Mouse (Mus musculus): ENCODE results near the gene Nrg3. TPM values are rescaled to one million over a fixed set of nuclear protein-coding genes. Genes with fewer than 3 reads are reported as not detected.

Nrg3 gene
- polyA plus RNA-seq, 1 experiment from 2014 or later, result not detected

- no peaks in the 10 kb centered on the region for H3K27me3 ChIP-seq
- H3K4me1 ChIP-seq (replicated peaks), result no peaks in the 10 kb centered on the region
- no peak overlapping the region for H3K4me2 ChIP-seq
- H3K9me3 ChIP-seq (replicated peaks), result no peaks in the 10 kb centered on the region
- H3K27ac ChIP-seq, result no peak overlapping the region
- H3K36me3 ChIP-seq, result no peaks in the 10 kb centered on the region
- H3K9ac ChIP-seq, result no peak overlapping the region
- WGBS, result 62% methylated on average over 2 of the region's 2 CpGs
- H3K4me3 ChIP-seq, result no peak overlapping the region
- ATAC-seq (replicated peaks; ENCODE audit: insufficient number of reproducible peaks, insufficient read depth, low FRiP score, low read depth), result no peak
Observed at GRCm38 (mm10) chr14:38936483-38937054, 536.3 kb downstream of the Nrg3 start.

DNA sequence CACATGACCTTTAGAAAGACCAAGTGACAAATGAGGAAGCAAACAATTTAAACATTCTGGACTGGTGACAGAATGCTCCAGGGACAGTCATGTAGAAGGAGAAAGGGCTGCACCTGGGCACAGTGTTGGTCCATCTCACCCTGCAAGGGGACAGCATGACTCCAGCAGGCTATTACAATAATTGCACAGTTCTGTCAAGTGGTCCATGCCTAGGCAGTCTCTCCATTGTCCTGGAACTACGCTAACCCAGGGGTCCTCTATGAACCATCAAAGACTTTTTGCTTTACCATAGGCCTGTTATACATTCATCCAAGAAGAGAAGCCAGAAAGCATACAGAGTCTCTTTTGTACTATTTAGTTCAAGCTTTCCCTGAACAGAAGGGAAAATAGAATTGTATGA, 549.2 kb downstream of the Nrg3 start:
- H3K4me1 ChIP-seq (replicated peaks), result no peaks in the 10 kb centered on the region
- H3K9me3 ChIP-seq (replicated peaks), result no peaks in the 10 kb centered on the region
- H3K4me2 ChIP-seq, result no peak overlapping the region
- WGBS, result 72% methylated on average over 1 of the region's 1 CpGs
- H3K27ac ChIP-seq, result no peak overlapping the region
- H3K27me3 ChIP-seq, result no peaks in the 10 kb centered on the region
- H3K4me3 ChIP-seq, result no peak overlapping the region
- H3K36me3 ChIP-seq, result no peaks in the 10 kb centered on the region
- no peak for ATAC-seq (replicated peaks; ENCODE audit: insufficient number of reproducible peaks, insufficient read depth, low FRiP score, low read depth)
- no peak overlapping the region for H3K9ac ChIP-seq

DNA sequence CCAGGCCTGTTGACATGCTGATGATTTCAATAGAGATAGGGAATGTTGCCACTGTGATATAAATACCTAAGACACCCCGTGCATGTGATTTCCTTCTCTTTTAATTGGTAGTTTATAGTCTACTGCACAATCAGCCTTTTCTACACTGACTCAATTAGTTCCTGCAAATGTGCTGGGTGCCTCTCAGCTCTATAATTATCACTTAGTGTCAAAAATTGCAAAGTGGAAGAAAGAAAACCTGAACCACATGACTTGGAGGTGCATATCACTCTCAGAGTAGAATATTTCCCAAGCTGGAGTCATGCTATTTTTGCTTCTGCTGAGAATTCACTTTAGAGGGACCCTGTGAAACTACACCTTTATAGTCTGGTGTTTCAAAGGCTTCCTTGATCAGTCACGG, 552.1 kb downstream of the Nrg3 start:
- H3K9ac ChIP-seq, result no peak overlapping the region
- H3K36me3 ChIP-seq, result no peaks in the 10 kb centered on the region
- WGBS, result 61% methylated on average over 2 of the region's 2 CpGs
- H3K4me3 ChIP-seq, result no peak overlapping the region
- H3K27me3 ChIP-seq, result no peaks in the 10 kb centered on the region
- no peak for ATAC-seq (replicated peaks; ENCODE audit: insufficient number of reproducible peaks, insufficient read depth, low FRiP score, low read depth)
- no peaks in the 10 kb centered on the region for H3K9me3 ChIP-seq (replicated peaks)
- no peak overlapping the region for H3K27ac ChIP-seq
- no peaks in the 10 kb centered on the region for H3K4me1 ChIP-seq (replicated peaks)
- no peak overlapping the region for H3K4me2 ChIP-seq

DNA sequence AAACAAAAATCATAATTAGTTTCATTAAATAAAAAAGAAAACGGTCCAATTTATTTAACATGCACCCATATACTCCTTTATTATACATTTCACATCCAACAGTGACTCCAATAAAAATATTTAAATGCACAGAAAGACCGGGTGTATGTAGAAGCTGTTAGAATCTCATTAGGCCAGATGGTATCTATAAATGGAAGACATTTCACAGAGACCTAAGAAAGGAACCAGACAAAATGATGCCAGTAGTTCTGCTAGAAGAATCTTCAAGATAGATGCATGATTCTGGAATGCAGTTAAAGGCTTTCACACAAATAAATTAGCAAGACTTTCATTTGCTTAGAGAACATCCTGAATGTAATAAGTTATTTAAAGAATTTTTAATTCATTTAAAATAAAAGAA, 602.3 kb downstream of the Nrg3 start:
- WGBS, result 51% methylated on average over 2 of the region's 2 CpGs
- Histone ChIP-seq H3K4me2 (no peak overlapping the region), H3K4me3 (no peak overlapping the region), H3K27ac (no peak overlapping the region), H3K9ac (no peak overlapping the region), H3K27me3 (no peaks in the 10 kb centered on the region), H3K36me3 (no peaks in the 10 kb centered on the region), H3K9me3 (replicated peaks) (no peaks in the 10 kb centered on the region), H3K4me1 (replicated peaks) (no peaks in the 10 kb centered on the region)
- ATAC-seq (replicated peaks; ENCODE audit: insufficient number of reproducible peaks, insufficient read depth, low FRiP score, low read depth), result no peak

GRCm38 (mm10) chr14:38847566-38847965, 625.3 kb downstream of the Nrg3 start:
- Histone ChIP-seq H3K9ac (no peak overlapping the region), H3K4me1 (replicated peaks) (no peaks in the 10 kb centered on the region), H3K9me3 (replicated peaks) (no peaks in the 10 kb centered on the region), H3K36me3 (no peaks in the 10 kb centered on the region), H3K27me3 (no peaks in the 10 kb centered on the region), H3K4me3 (no peak overlapping the region), H3K27ac (no peak overlapping the region), H3K4me2 (no peak overlapping the region)
- ATAC-seq (replicated peaks; ENCODE audit: insufficient number of reproducible peaks, insufficient read depth, low FRiP score, low read depth), result no peak
- 65% methylated on average over 1 of the region's 1 CpGs for WGBS

- WGBS, result 49% methylated on average over 1 of the region's 1 CpGs
- Histone ChIP-seq H3K4me1 (replicated peaks) (no peaks in the 10 kb centered on the region), H3K4me2 (no peak overlapping the region), H3K27ac (no peak overlapping the region), H3K27me3 (no peaks in the 10 kb centered on the region), H3K36me3 (no peaks in the 10 kb centered on the region), H3K9ac (no peak overlapping the region), H3K9me3 (replicated peaks) (no peaks in the 10 kb centered on the region), H3K4me3 (no peak overlapping the region)
- ATAC-seq (replicated peaks; ENCODE audit: insufficient number of reproducible peaks, insufficient read depth, low FRiP score, low read depth), result no peak
Observed at GRCm38 (mm10) chr14:38847091-38847490, 625.8 kb downstream of the Nrg3 start.

GRCm38 (mm10) chr14:38835006-38835405, 637.9 kb downstream of the Nrg3 start:
- H3K9me3 ChIP-seq (replicated peaks), result no peaks in the 10 kb centered on the region
- H3K4me1 ChIP-seq (replicated peaks), result no peaks in the 10 kb centered on the region
- no peak overlapping the region for H3K4me2 ChIP-seq
- H3K4me3 ChIP-seq, result no peak overlapping the region
- 58% methylated on average over 4 of the region's 4 CpGs for WGBS
- no peaks in the 10 kb centered on the region for H3K27me3 ChIP-seq
- no peak for ATAC-seq (replicated peaks; ENCODE audit: insufficient number of reproducible peaks, insufficient read depth, low FRiP score, low read depth)
- no peak overlapping the region for H3K9ac ChIP-seq
- no peak overlapping the region for H3K27ac ChIP-seq
- no peaks in the 10 kb centered on the region for H3K36me3 ChIP-seq

GRCm38 (mm10) chr14:38824891-38825290, 648.0 kb downstream of the Nrg3 start:
- H3K9ac ChIP-seq, result no peak overlapping the region
- no peak overlapping the region for H3K27ac ChIP-seq
- H3K4me1 ChIP-seq (replicated peaks), result no peaks in the 10 kb centered on the region
- H3K36me3 ChIP-seq, result no peaks in the 10 kb centered on the region
- ATAC-seq (replicated peaks; ENCODE audit: insufficient number of reproducible peaks, insufficient read depth, low FRiP score, low read depth), result no peak
- WGBS, result 69% methylated on average over 1 of the region's 1 CpGs
- no peaks in the 10 kb centered on the region for H3K9me3 ChIP-seq (replicated peaks)
- no peak overlapping the region for H3K4me3 ChIP-seq
- H3K27me3 ChIP-seq, result no peaks in the 10 kb centered on the region
- H3K4me2 ChIP-seq, result no peak overlapping the region

- no peak overlapping the region for H3K4me3 ChIP-seq
- no peak for ATAC-seq (replicated peaks; ENCODE audit: insufficient number of reproducible peaks, insufficient read depth, low FRiP score, low read depth)
- H3K9ac ChIP-seq, result no peak overlapping the region
- no peaks in the 10 kb centered on the region for H3K4me1 ChIP-seq (replicated peaks)
- no peaks in the 10 kb centered on the region for H3K36me3 ChIP-seq
- H3K9me3 ChIP-seq (replicated peaks), result no peaks in the 10 kb centered on the region; the same call in 1 of the 2 replicates
- no peak overlapping the region for H3K4me2 ChIP-seq
- no peak overlapping the region for H3K27ac ChIP-seq
- 70% methylated on average over 3 of the region's 3 CpGs for WGBS
- no peaks in the 10 kb centered on the region for H3K27me3 ChIP-seq
Observed at GRCm38 (mm10) chr14:38797027-38797426, 675.9 kb downstream of the Nrg3 start.

DNA sequence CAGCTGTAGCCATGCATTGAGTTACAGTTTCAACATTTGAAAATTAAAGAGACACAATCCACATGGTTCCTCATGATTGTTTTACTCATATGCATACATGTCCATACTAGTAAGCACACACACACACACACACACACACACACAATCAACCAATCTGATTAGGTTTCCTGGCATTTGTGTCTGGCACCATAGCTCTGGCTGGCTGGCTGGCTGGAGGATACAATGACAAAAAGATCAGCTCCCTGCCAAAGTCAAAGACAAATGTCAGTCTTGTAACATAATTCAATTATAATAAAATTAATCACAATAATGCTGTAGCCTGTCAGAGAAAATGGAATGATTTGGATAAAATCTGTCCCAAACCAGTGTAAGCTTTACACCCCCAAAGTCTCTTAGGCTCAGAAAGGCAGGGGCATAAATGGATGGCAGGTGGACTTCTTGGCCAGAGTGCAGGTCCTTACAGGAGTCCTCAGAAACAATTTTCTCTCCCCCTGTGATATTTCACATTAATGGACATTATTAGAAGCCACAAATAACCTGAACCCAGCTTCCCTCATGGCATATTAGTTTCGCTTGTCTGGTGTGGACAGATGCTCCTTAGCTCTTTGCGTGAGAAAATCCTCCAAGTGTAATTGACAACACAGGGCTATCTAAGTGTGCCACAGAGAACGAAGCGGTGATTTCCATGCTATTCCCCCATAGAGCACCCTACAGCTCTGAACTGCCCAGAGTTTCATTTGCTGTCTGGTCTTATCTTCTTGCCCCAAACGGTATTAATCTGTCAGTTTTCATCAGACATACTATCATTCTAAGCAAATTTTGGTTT, 697.4 kb downstream of the Nrg3 start:
- H3K9me3 ChIP-seq (replicated peaks), result no peaks in the 10 kb centered on the region; the same call in 1 of the 2 replicates
- no peaks in the 10 kb centered on the region for H3K36me3 ChIP-seq
- WGBS, result 81% methylated on average over 5 of the region's 5 CpGs
- no peak for ATAC-seq (replicated peaks; ENCODE audit: insufficient number of reproducible peaks, insufficient read depth, low FRiP score, low read depth)
- H3K27ac ChIP-seq, result no peak overlapping the region
- no peak overlapping the region for H3K4me3 ChIP-seq
- H3K4me2 ChIP-seq, result no peak overlapping the region
- no peaks in the 10 kb centered on the region for H3K4me1 ChIP-seq (replicated peaks)
- H3K9ac ChIP-seq, result no peak overlapping the region
- H3K27me3 ChIP-seq, result no peaks in the 10 kb centered on the region

DNA sequence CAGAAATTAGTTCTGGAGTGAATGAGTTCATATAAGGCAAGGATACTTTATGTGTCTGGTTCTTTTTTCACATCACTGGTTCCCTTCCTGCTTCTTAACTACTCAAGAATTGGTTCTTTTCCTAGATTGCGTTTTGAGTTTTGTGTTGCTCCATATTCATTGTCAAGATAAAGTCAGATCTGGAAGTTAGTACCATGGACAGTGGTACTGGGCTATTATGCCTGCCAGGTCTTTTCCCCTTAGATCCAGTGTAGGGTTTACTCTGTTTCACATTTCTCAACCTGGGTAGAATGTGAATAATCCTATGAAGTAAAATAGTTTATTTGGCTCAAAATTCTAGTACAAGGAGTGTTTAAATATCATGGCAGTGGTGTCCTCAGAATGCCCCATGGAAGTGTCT, 698.1 kb downstream of the Nrg3 start:
- H3K4me2 ChIP-seq, result no peak overlapping the region
- ATAC-seq (replicated peaks; ENCODE audit: insufficient number of reproducible peaks, insufficient read depth, low FRiP score, low read depth), result no peak
- no peak overlapping the region for H3K9ac ChIP-seq
- H3K27me3 ChIP-seq, result no peaks in the 10 kb centered on the region
- H3K4me1 ChIP-seq (replicated peaks), result no peaks in the 10 kb centered on the region
- H3K4me3 ChIP-seq, result no peak overlapping the region
- WGBS, result 62% methylated on average over 1 of the region's 1 CpGs
- H3K9me3 ChIP-seq (replicated peaks), result no peaks in the 10 kb centered on the region; the same call in 1 of the 2 replicates
- H3K36me3 ChIP-seq, result no peaks in the 10 kb centered on the region
- no peak overlapping the region for H3K27ac ChIP-seq

- H3K4me1 ChIP-seq (replicated peaks), result no peaks in the 10 kb centered on the region
Observed at GRCm38 (mm10) chr14:38730465-38730864, 742.4 kb downstream of the Nrg3 start.

More at GRCm38 (mm10) chr14:38730465-38730864, 742.4 kb downstream of the Nrg3 start:
- no peaks in the 10 kb centered on the region for H3K9me3 ChIP-seq (replicated peaks)
- H3K9ac ChIP-seq, result no peak overlapping the region
- H3K36me3 ChIP-seq, result no peaks in the 10 kb centered on the region
- no peak overlapping the region for H3K27ac ChIP-seq
- no peaks in the 10 kb centered on the region for H3K27me3 ChIP-seq
- no peak for ATAC-seq (replicated peaks; ENCODE audit: insufficient number of reproducible peaks, insufficient read depth, low FRiP score, low read depth)
- H3K4me3 ChIP-seq, result no peak overlapping the region
- H3K4me2 ChIP-seq, result no peak overlapping the region
